Mouse (Mus musculus): ENCODE data around the gene Gm42688. TPM values are rescaled to one million over a fixed set of nuclear protein-coding genes. Genes with fewer than 3 reads are reported as not detected.

Gene Gm42688
- polyA plus RNA-seq, 1 experiment from 2014 or later: 2.9 TPM

DNA sequence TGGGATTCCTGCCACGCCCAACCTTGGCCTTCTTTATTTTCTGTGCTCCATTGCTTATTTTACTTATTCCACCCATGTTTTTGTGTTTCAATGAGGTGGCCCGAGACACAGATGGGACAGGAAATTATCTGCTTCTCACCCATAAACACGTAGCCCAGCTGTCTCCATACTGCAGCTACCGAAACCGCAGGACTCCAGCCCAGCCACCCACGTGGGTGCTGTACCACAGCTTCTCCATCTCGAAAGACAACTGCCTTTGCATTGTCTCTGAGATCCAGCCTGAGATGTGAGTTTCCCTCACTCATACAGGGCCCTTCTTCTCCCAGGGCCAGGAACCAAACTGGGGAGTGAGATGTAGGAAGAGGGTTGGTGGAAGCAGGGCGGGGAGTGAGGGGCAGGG lies 35.4 kb upstream of the Gm42688 start:
- ATAC-seq (ENCODE audit: insufficient read depth): no peak
- no peaks in the 10 kb centered on the region for H3K4me1 ChIP-seq (ENCODE audit: insufficient read depth)
- WGBS: 27% methylated on average over 8 of the region's 8 CpGs
- no peak overlapping the region for H3K4me3 ChIP-seq (ENCODE audit: low read depth, low read length)
- H3K27me3 ChIP-seq (ENCODE audit: insufficient read depth, low read length): peaks cover 97% of the 10 kb centered on the region
- no peak overlapping the region for H3K9ac ChIP-seq
- H3K36me3 ChIP-seq (ENCODE audit: insufficient read depth): no peaks in the 10 kb centered on the region
- no peak for TF ChIP-seq CTCF (IDR thresholded peaks at IDR 0.05; ENCODE audit: low read depth)
- no peak for DNase-seq
- no peaks in the 10 kb centered on the region for H3K9me3 ChIP-seq (ENCODE audit: low read depth, low read length)
- no peak overlapping the region for H3K27ac ChIP-seq (ENCODE audit: low read depth)
- no peak overlapping the region for H3K4me2 ChIP-seq

DNA sequence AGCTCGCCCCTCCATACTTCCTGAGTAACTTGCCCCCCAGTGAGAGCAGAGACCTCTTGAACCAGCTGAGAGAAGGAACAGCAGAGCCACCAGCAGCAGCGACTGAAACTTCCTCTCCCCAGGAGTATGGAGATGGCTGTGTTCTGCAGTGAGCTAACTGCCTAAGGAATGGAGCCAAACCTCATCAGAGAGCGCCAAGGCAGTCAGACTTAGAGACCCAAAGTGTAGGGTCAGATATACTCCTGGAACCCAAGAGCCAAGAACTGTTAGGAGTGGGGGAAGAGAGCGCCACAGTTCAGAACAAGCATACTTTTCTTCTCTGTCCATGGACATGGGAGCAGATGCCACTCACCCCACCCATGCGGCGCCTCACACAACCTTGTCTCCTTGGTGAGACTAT lies 35.0 kb upstream of the Gm42688 start:
- no peak overlapping the region for H3K27ac ChIP-seq (ENCODE audit: low read depth)
- peaks cover 97% of the 10 kb centered on the region for H3K27me3 ChIP-seq (ENCODE audit: insufficient read depth, low read length)
- ATAC-seq (ENCODE audit: insufficient read depth) (no peak), DNase-seq (no peak)
- no peak overlapping the region for H3K4me3 ChIP-seq (ENCODE audit: low read depth, low read length)
- 23% methylated on average over 6 of the region's 6 CpGs for WGBS
- no peaks in the 10 kb centered on the region for H3K4me1 ChIP-seq (ENCODE audit: insufficient read depth)
- H3K9ac ChIP-seq: no peak overlapping the region
- no peaks in the 10 kb centered on the region for H3K9me3 ChIP-seq (ENCODE audit: low read depth, low read length)
- no peak for TF ChIP-seq CTCF (IDR thresholded peaks at IDR 0.05; ENCODE audit: low read depth)
- H3K36me3 ChIP-seq (ENCODE audit: insufficient read depth): no peaks in the 10 kb centered on the region
- H3K4me2 ChIP-seq: no peak overlapping the region

DNA sequence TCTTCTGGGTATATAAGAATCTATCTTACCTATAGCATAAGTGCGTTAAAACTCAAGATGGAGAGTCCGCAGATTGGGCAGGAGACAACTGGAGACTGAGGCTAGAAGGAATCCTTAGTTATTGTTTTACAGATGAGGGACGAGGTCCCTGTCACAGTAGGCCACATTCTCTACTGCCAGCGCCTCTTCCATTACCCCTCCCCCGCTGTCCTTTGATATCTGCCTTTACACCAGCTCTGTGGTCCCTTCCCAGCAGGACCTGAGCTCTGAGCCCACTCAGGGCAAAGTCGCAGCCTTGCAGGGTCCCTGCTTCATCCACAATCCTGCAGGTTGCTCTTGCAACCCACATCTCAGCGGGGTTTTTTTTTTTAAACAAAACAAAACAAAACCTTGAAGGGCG lies 33.2 kb upstream of the Gm42688 start:
- 3% methylated on average over 8 of the region's 8 CpGs for WGBS
- H3K27me3 ChIP-seq (ENCODE audit: insufficient read depth, low read length): peaks cover 96% of the 10 kb centered on the region
- H3K36me3 ChIP-seq (ENCODE audit: insufficient read depth): no peaks in the 10 kb centered on the region
- no peaks in the 10 kb centered on the region for H3K4me1 ChIP-seq (ENCODE audit: insufficient read depth)
- H3K4me2 ChIP-seq: no peak overlapping the region
- H3K27ac ChIP-seq (ENCODE audit: low read depth): no peak overlapping the region
- H3K9ac ChIP-seq: no peak overlapping the region
- DNase-seq (no peak), ATAC-seq (ENCODE audit: insufficient read depth) (no peak)
- peak overlapping the region; percentile 27; the same call in 1 of the 2 replicates for H3K4me3 ChIP-seq (ENCODE audit: low read depth, low read length)
- no peak for TF ChIP-seq CTCF (IDR thresholded peaks at IDR 0.05; ENCODE audit: low read depth)
- no peaks in the 10 kb centered on the region for H3K9me3 ChIP-seq (ENCODE audit: low read depth, low read length)

DNA sequence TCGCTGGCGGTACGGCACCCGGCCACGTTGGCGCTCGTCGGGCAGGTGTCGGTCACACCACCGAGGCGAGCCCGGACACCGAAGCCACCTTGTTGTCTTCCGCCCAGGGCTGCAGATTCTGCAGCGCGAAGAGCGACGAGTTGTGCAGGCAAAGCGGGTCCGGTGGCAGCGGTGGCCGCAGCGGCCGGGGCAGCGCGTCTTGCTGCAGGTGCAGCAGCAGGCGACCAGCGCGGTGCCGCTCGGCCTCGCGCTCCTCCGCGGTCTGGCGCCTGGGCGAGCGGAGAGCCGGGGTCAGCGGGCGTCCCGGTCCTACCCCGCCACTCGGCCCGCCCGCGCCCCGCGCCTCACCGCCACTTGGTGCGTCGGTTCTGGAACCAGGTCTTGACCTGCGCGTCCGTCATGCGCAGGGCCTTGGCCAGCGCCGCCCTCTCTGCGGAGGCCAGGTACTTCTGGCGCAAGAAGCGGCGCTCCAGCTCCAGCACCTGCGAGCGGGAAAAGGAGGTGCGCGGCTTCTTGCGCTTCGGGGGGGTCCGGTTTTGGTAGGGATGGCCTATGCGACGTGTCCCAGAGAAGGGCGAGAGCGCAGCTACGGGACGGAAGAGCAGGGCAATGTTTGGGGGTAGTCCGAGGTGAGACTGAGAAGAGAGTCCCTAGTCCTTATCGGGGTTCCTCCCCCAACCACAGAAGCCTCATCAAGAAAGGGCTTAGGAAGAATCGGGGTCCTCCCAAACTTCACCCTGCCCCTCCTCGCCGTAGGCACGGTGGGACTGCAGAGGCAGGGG lies 32.5 kb upstream of the Gm42688 start:
- Histone ChIP-seq H3K4me3 (ENCODE audit: low read depth, low read length) (peak overlapping the region; percentile 27), H3K27me3 (ENCODE audit: insufficient read depth, low read length) (peaks cover 95% of the 10 kb centered on the region), H3K4me2 (peak overlapping the region; percentile 50), H3K36me3 (ENCODE audit: insufficient read depth) (no peaks in the 10 kb centered on the region), H3K9me3 (ENCODE audit: low read depth, low read length) (no peaks in the 10 kb centered on the region), H3K9ac (no peak overlapping the region), H3K27ac (ENCODE audit: low read depth) (no peak overlapping the region), H3K4me1 (ENCODE audit: insufficient read depth) (no peaks in the 10 kb centered on the region)
- DNase-seq: no peak
- ATAC-seq (ENCODE audit: insufficient read depth): no peak
- WGBS: under 1% methylated on average over 81 of the region's 81 CpGs
- TF ChIP-seq CTCF (IDR thresholded peaks at IDR 0.05; ENCODE audit: low read depth): no peak

DNA sequence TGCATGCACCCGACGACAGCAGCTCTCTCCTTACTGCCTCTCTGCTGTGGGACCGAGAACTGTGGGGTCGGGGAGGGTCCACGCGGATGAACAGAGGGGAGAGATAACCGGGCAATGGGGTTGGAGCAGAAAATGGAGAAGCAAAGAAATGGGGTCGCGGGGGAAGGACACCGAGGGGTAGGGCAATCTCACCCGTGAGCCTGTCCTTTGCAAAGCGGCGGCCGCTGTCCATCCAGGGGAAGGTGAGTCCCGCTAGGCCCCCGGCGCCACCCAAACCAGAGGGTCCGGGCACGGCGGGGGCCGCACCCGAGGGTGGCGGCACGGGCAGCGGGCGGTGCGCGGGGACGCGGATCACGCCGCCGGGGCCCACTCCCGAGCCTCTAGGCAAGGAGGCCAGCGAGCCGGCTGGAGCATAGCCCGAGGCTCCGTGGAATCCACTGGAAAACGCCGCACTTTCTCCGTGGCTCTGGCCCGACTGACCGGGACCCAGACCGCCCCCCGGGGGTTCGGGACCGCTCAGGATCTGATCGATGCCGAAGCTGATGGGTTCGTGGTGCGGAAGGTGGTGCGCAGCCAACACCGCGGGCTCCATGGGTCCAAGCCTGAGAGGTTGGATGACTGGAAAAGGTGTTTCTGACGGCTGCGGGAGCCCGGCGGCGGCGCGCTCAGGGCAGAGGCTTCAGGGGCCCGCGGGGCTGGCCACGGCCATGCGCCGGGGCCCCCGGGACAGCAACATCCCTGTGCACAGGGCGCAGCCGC lies 31.8 kb upstream of the Gm42688 start:
- 2% methylated on average over 68 of the region's 69 CpGs for WGBS
- Histone ChIP-seq H3K9me3 (ENCODE audit: low read depth, low read length) (no peaks in the 10 kb centered on the region), H3K36me3 (ENCODE audit: insufficient read depth) (no peaks in the 10 kb centered on the region), H3K9ac (no peak overlapping the region), H3K4me1 (ENCODE audit: insufficient read depth) (no peaks in the 10 kb centered on the region), H3K4me2 (peak overlapping the region; percentile 36), H3K27me3 (ENCODE audit: insufficient read depth, low read length) (peaks cover 95% of the 10 kb centered on the region), H3K27ac (ENCODE audit: low read depth) (no peak overlapping the region), H3K4me3 (ENCODE audit: low read depth, low read length) (peak overlapping the region; percentile 27; the same call in 1 of the 2 replicates)
- TF ChIP-seq CTCF (IDR thresholded peaks at IDR 0.05; ENCODE audit: low read depth): no peak
- DNase-seq (no peak), ATAC-seq (ENCODE audit: insufficient read depth) (0 out of 2 replicates have a peak, but pooled peaks have one; percentile 3)

DNA sequence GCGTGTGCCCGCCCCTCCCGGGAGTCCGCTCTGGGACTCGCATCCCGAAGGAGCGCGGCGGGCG lies 31.3 kb upstream of the Gm42688 start, which contains the start of gene Tlx2:
Tlx2 (minus strand) TSS at position 47 of the 64 bp plus-strand sequence.
- 4% methylated on average over 10 of the region's 10 CpGs for WGBS

More for the DNA sequence above, 31.3 kb upstream of the Gm42688 start, which contains the start of gene Tlx2:
- peaks cover 95% of the 10 kb centered on the region for H3K27me3 ChIP-seq (ENCODE audit: insufficient read depth, low read length)
- TF ChIP-seq CTCF (IDR thresholded peaks at IDR 0.05; ENCODE audit: low read depth): no peak
- no peak for DNase-seq
- peak within 1 kb of the TSS; percentile 50 for H3K4me2 ChIP-seq
- H3K9ac ChIP-seq: no peak within 1 kb of the TSS
- no peaks in the 10 kb centered on the region for H3K36me3 ChIP-seq (ENCODE audit: insufficient read depth)
- 0 out of 2 replicates have a peak, but pooled peaks have one; percentile 2 for ATAC-seq (ENCODE audit: insufficient read depth)
- H3K4me3 ChIP-seq (ENCODE audit: low read depth, low read length): peak within 1 kb of the TSS; percentile 27; the same call in 1 of the 2 replicates
- H3K4me1 ChIP-seq (ENCODE audit: insufficient read depth): no peaks in the 10 kb centered on the region
- H3K9me3 ChIP-seq (ENCODE audit: low read depth, low read length): no peaks in the 10 kb centered on the region
- H3K27ac ChIP-seq (ENCODE audit: low read depth): no peak within 1 kb of the TSS
